Mouse (Mus musculus): ENCODE measurements around the gene Smim9. TPM values are rescaled to one million over a fixed set of nuclear protein-coding genes. Genes with fewer than 3 reads are reported as not detected.

Smim9 gene
- total and polyA plus RNA-seq, 3 experiments: not detected

DNA sequence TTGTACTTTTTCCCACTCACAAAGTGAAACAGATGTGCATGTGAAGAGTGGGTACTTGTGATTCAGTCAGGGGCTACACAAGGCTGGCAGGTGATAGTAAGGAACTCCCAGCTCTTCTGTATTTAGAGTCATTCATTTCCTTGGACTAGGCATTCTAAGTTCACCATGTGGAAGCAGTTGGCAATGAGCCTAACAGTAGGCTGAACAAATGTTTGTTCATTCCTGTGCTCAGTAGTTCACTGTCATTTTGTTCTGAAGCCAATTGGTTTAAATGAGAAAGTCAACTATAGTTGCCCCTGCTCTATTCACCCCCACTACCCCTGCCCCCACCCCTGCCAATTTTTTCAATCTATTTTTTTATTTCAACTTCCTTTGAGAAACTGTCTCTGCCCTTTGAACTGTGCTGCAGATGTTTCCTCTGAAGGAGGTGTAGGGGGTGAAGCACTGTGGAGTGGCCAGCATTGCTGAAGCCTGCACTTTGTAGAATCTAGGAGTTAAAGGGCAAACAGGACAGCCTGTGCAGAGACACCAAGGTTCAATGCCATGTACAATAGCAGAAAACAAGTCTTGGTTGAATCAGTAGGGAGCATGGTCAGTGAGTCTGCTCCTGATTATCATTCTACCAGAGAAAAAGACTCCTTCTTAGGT, 35.1 kb downstream of the Smim9 start:
- no peak overlapping the region for H3K4me3 ChIP-seq (ENCODE audit: control insufficient read depth in 1 of 2, insufficient read depth in 1 of 2, low read depth in 2 of 2, low read length in 2 of 2)
- TF ChIP-seq MYC (IDR thresholded peaks at IDR 0.05; ENCODE audit: low read depth, low read length): no peak

DNA sequence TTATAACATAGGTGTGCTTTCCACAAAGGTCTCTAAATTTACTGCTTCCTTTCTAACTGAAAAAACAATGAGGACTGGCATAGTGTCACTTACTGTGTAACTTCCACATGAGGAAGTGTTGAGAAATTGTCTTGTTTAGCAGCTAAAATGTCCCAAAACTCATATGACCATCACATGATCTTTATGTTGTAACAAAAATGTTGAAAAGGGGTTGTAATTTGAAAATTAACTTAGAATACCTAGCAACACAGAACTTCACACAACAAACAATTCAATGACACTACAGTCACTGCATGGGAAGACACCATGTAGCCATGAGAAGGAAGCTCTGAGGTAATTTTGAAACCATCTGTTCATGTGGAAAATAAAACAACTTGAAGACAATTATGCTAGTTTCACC, 36.7 kb downstream of the Smim9 start:
- no peak overlapping the region for H3K4me3 ChIP-seq (ENCODE audit: control insufficient read depth in 1 of 2, insufficient read depth in 1 of 2, low read depth in 2 of 2, low read length in 2 of 2)
- H3K36me3 ChIP-seq (ENCODE audit: control insufficient read depth in 1 of 2, insufficient read depth in 2 of 2, low read length in 2 of 2): peaks cover 0 to 11% of the 10 kb centered on the region in 2 experiments; a peak in 2 of 4 replicates
- no peaks in the 10 kb centered on the region for H3K27me3 ChIP-seq (ENCODE audit: control insufficient read depth in 1 of 2, insufficient read depth in 2 of 2, low read length in 2 of 2)
- H3K79me2 ChIP-seq (ENCODE audit: control insufficient read depth, insufficient read depth, low read length, poor library complexity): peaks cover 2% of the 10 kb centered on the region; the same call in 1 of the 2 replicates
- H3K9ac ChIP-seq (ENCODE audit: control insufficient read depth, low read depth, low read length, poor library complexity, severe bottlenecking): no peak overlapping the region
- H3K9me3 ChIP-seq (replicated peaks; ENCODE audit: insufficient read depth, low read length): no peaks in the 10 kb centered on the region
- DNase-seq (ENCODE audit: low read depth, low spot score): no peak
- peaks cover 2 to 3% of the 10 kb centered on the region in 2 experiments; a peak in 3 of 4 replicates for H3K4me1 ChIP-seq (ENCODE audit: control insufficient read depth in 1 of 2, insufficient read depth in 2 of 2, low read length in 2 of 2)
- no peak for TF ChIP-seq UBTF (IDR thresholded peaks at IDR 0.05; ENCODE audit: borderline replicate concordance, insufficient read depth, low read depth, low read length)
- TF ChIP-seq ZMIZ1 (IDR thresholded peaks at IDR 0.05; ENCODE audit: low read depth, low read length): no peak
- TF ChIP-seq MYC (IDR thresholded peaks at IDR 0.05; ENCODE audit: low read depth, low read length): no peak
- TF ChIP-seq TBP (IDR thresholded peaks at IDR 0.05; ENCODE audit: low read depth, low read length): no peak
- TF ChIP-seq USF2 (IDR thresholded peaks at IDR 0.05; ENCODE audit: borderline replicate concordance in 1 of 2, insufficient read depth in 1 of 2, low read depth in 1 of 2, low read length in 2 of 2): no peak
- TF ChIP-seq MAFK (IDR thresholded peaks at IDR 0.05; ENCODE audit: borderline replicate concordance, low read depth, low read length): no peak
- TF ChIP-seq RAD21 (IDR thresholded peaks at IDR 0.05; ENCODE audit: low read depth, low read length): no peak
- no peak for TF ChIP-seq MAZ (IDR thresholded peaks at IDR 0.05; ENCODE audit: low read depth, low read length)
- no peak for TF ChIP-seq TAL1 (IDR thresholded peaks at IDR 0.05; ENCODE audit: low read length)
- TF ChIP-seq HCFC1 (IDR thresholded peaks at IDR 0.05; ENCODE audit: low read depth, low read length): no peak
- TF ChIP-seq SMC3 (IDR thresholded peaks at IDR 0.05; ENCODE audit: low read depth, low read length): no peak
- no peak for TF ChIP-seq JUND (IDR thresholded peaks at IDR 0.05; ENCODE audit: low read depth, low read length)
- TF ChIP-seq USF1 (IDR thresholded peaks at IDR 0.05; ENCODE audit: low read depth, low read length): no peak
- no peak for TF ChIP-seq MXI1 (IDR thresholded peaks at IDR 0.05; ENCODE audit: low read depth, low read length)
- no peak for TF ChIP-seq ZC3H11A (IDR thresholded peaks at IDR 0.05; ENCODE audit: low read depth, low read length)
- TF ChIP-seq EP300 (IDR thresholded peaks at IDR 0.05; ENCODE audit: low read depth in 1 of 2, low read length in 2 of 2): no peak
- no peak for TF ChIP-seq KAT2A (conservative IDR thresholded peaks at IDR 0.05; ENCODE audit: low read depth, low read length)
- no peak for TF ChIP-seq BHLHE40 (IDR thresholded peaks at IDR 0.05; ENCODE audit: borderline replicate concordance, low read depth, low read length)
- no peak for TF ChIP-seq NRF1 (IDR thresholded peaks at IDR 0.05; ENCODE audit: insufficient read depth, low read depth, low read length, poor library complexity, severe bottlenecking)
- no peak overlapping the region for H3K27ac ChIP-seq (ENCODE audit: control insufficient read depth, low read depth, low read length)

More for the DNA sequence above, 35.1 kb downstream of the Smim9 start:
- H3K4me1 ChIP-seq (ENCODE audit: control insufficient read depth in 1 of 2, insufficient read depth in 2 of 2, low read length in 2 of 2): peaks cover 2 to 3% of the 10 kb centered on the region in 2 experiments; a peak in 3 of 4 replicates
- H3K27ac ChIP-seq (ENCODE audit: control insufficient read depth, low read depth, low read length): no peak overlapping the region
- no peak for DNase-seq (ENCODE audit: low read depth, low spot score)
- H3K79me2 ChIP-seq (ENCODE audit: control insufficient read depth, insufficient read depth, low read length, poor library complexity): peaks cover 2% of the 10 kb centered on the region; the same call in 1 of the 2 replicates
- H3K9ac ChIP-seq (ENCODE audit: control insufficient read depth, low read depth, low read length, poor library complexity, severe bottlenecking): no peak overlapping the region
- H3K36me3 ChIP-seq (ENCODE audit: control insufficient read depth in 1 of 2, insufficient read depth in 2 of 2, low read length in 2 of 2): peaks cover 0 to 11% of the 10 kb centered on the region in 2 experiments; a peak in 2 of 4 replicates
- H3K27me3 ChIP-seq (ENCODE audit: control insufficient read depth in 1 of 2, insufficient read depth in 2 of 2, low read length in 2 of 2): no peaks in the 10 kb centered on the region
- H3K9me3 ChIP-seq (replicated peaks; ENCODE audit: insufficient read depth, low read length): no peaks in the 10 kb centered on the region

Measured in MEL (cell line).